Mouse (Mus musculus) forebrain, embryonic 14.5 days (tissue): ENCODE measurements at regions not wholly inside any gene's neighbourhood (a gene's known extent, or its start where the extent isn't known, plus 50 kb on each side); places are given as distances from the start of the nearest gene placed in this dataset.

Experiments used
- ATAC-seq: fragments of 200-750 bp; cut with Nextera tagmentation; 2 replicates; pipeline ENCODE4 v1.8.0; 2017; ENCODE audit warnings: mild to moderate bottlenecking, moderate library complexity
- DNase-seq: peaks from one replicate; pipeline ENCODE4 v3.0.0-alpha.2; 2015; ENCODE audit warnings: low spot score
- H3K27ac ChIP-seq: fragments of 300-500 bp; sonication (generic); 2 replicates; pipeline ENCODE4 v1.5.1; 2014; ENCODE audit warnings: low read depth, mild to moderate bottlenecking, control low read depth, low read length, moderate library complexity
- H3K27me3 ChIP-seq: fragments of 300-500 bp; sonication (generic); replicated peaks from 2 replicates; pipeline ENCODE4 v1.6.1; 2014; ENCODE audit warnings: low read length, control low read depth, mixed read lengths; ENCODE audit not compliant: control insufficient read depth, insufficient read depth
- H3K36me3 ChIP-seq: fragments of 300-500 bp; sonication (generic); 2 replicates; pipeline ENCODE4 v1.6.1; 2014; ENCODE audit warnings: low read length, control low read depth; ENCODE audit not compliant: control insufficient read depth, insufficient read depth
- H3K4me1 ChIP-seq: fragments of 300-500 bp; sonication (generic); 2 replicates; pipeline ENCODE4 v1.6.1; 2014; ENCODE audit warnings: antibody characterized with exemption, low read length, control low read depth; ENCODE audit not compliant: control insufficient read depth, insufficient read depth
- H3K4me2 ChIP-seq: fragments of 300-500 bp; sonication (generic); 2 replicates; pipeline ENCODE4 v1.6.1; 2014; ENCODE audit warnings: mild to moderate bottlenecking, control low read depth, low read length
- H3K4me3 ChIP-seq: fragments of 300-500 bp; sonication (generic); 2 replicates; pipeline ENCODE4 v1.5.1; 2014; ENCODE audit warnings: low read depth, low read length, control low read depth
- H3K9ac ChIP-seq: fragments of 300-500 bp; sonication (generic); 2 replicates; pipeline ENCODE4 v1.6.1; 2014; ENCODE audit warnings: mild to moderate bottlenecking, low read length, control low read depth, moderate library complexity
- H3K9me3 ChIP-seq: fragments of 300-500 bp; sonication (generic); replicated peaks from 2 replicates; pipeline ENCODE4 v1.6.1; 2016; ENCODE audit warnings: low read length, control low read depth, mixed read lengths; ENCODE audit not compliant: control insufficient read depth
- WGBS: fragments of 180-500 bp; shearing (Covaris S2); extraction: QIAGEN DNeasy Blood & Tissue Kit; methylation state at CpG from one replicate; pipeline ENCODE4 v1.1.7; 2014; 5-methylcytosine and 5-hydroxymethylcytosine counted together

DNA sequence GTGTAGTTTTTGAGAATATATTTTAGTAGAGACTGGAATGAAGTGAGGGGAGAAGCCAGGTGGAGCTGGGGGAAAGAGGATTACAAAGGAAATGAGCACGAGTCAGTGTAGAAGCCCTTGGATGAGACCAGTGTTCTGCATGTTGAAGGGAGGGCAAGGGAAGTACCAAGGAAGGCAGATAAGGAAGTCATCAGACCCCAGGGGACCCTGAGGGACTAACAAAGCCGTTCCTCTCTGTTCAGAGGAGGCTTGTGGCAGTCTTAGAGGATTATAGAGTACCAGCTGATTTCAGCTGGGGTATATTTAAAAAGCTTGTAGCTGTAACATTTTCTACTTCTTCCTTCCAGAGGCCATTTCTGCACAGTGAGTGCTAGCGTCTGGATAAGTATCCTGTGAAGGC lies 56.7 kb upstream of the Igsf9b start:
- Histone ChIP-seq H3K36me3 (no peaks in the 10 kb centered on the region), H3K4me1 (no peaks in the 10 kb centered on the region), H3K27me3 (no peaks in the 10 kb centered on the region), H3K9me3 (no peaks in the 10 kb centered on the region), H3K4me3 (no peak overlapping the region), H3K9ac (no peak overlapping the region), H3K27ac (no peak overlapping the region), H3K4me2 (no peak overlapping the region)
- ATAC-seq (no peak), DNase-seq (no peak)
- WGBS, result 27% methylated on average over 3 of the region's 3 CpGs

DNA sequence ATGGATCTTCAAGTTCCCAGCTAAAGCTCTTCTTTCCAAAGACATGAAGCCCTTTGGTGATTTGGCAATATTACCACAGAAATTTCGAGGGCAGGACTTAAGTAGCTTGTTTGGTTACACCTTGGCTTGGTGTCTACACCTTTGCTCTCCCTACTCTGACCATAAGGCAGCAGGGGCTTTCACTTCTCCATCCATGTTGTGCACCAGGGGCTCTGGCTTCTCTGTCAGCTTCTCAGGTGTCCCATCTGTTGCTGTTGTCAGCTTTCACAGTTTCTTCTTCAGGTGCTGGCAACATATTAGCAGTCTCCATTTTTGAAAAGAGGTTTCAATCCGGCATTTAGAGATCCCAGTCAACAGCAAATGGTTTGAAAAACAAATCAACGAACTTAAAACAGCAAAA lies 58.1 kb upstream of the Igsf9b start:
- no peak for DNase-seq

DNA sequence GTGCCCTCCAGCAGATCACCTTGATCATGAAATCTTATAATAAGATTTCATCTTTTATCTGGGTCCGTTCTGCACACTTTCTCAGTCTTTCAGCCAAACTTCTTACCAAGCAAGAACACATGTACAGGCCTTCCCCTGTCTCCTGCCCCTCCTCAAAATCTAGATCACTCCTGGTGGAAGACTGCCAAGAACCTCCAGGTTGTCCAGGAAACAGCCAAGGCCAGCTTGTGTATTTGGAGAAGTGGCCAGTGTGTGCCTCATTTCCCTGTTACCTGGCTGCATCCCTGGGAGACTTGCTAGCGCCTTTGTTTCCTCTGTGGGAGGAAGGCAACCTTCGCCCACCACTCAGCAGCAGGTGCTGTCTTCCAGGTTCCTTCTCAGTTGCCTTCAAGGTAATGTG lies 58.5 kb upstream of the Igsf9b start:
- H3K27me3 ChIP-seq, result no peaks in the 10 kb centered on the region
- H3K4me3 ChIP-seq, result no peak overlapping the region
- DNase-seq (no peak), ATAC-seq (no peak)
- no peak overlapping the region for H3K4me2 ChIP-seq
- H3K36me3 ChIP-seq, result no peaks in the 10 kb centered on the region
- 87% methylated on average over 3 of the region's 3 CpGs for WGBS
- H3K9ac ChIP-seq, result no peak overlapping the region
- no peak overlapping the region for H3K27ac ChIP-seq
- H3K4me1 ChIP-seq, result no peaks in the 10 kb centered on the region
- no peaks in the 10 kb centered on the region for H3K9me3 ChIP-seq

More for the DNA sequence above, 58.1 kb upstream of the Igsf9b start:
- H3K4me1 ChIP-seq, result no peaks in the 10 kb centered on the region
- H3K9ac ChIP-seq, result no peak overlapping the region
- H3K4me3 ChIP-seq, result no peak overlapping the region
- H3K9me3 ChIP-seq, result no peaks in the 10 kb centered on the region
- no peak overlapping the region for H3K4me2 ChIP-seq
- no peak overlapping the region for H3K27ac ChIP-seq
- no peak for ATAC-seq
- H3K36me3 ChIP-seq, result no peaks in the 10 kb centered on the region
- WGBS, result 76% methylated on average over 3 of the region's 3 CpGs
- no peaks in the 10 kb centered on the region for H3K27me3 ChIP-seq

DNA sequence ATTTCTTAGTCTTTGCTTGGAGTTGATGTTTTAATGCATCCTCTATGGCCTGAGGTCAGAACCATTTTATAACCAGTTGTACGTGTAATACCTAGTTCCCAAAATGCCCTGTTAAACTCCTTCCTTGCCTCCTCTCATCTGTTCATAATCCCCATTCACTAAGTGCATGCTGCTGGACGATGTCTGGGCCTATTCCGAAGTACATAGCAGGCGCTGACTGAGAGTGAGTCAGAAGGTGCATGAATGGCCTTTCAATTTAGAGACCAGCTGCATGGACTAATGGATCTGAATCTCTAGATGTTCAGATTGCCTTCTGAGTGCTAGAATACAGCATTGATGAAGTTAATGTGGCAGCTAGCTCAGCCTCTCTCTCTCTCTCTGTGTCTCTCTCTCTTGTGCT lies 66.3 kb upstream of the Igsf9b start:
- no peaks in the 10 kb centered on the region for H3K9me3 ChIP-seq
- H3K9ac ChIP-seq, result no peak overlapping the region
- ATAC-seq (peak; percentile 57; the same call in 1 of the 2 replicates), DNase-seq (peak; percentile 43)
- H3K4me2 ChIP-seq, result no peak overlapping the region
- 12% methylated on average over 4 of the region's 4 CpGs for WGBS
- no peaks in the 10 kb centered on the region for H3K36me3 ChIP-seq
- no peak overlapping the region for H3K27ac ChIP-seq
- peaks cover 3% of the 10 kb centered on the region; the same call in 1 of the 2 replicates for H3K4me1 ChIP-seq
- H3K4me3 ChIP-seq, result no peak overlapping the region
- no peaks in the 10 kb centered on the region for H3K27me3 ChIP-seq

DNA sequence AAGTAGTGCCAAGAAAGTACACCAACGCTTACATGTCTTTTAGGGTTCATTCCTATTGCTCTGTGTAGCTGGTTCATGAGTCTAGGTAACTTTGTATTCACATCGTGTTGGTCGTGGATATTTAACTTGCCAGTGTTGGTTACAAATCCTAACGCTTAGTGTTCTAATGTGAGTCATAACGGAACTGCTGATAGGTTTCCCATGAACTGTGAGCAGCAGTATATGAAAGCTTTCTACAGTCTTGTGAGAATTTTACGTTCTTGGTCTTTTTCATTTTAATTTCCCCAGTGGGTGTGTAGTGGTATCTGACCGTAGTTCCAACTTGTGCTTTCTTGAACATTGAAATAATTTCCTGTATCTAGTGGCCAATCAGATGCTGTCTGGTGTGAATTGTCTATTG lies 71.5 kb upstream of the Igsf9b start:
- Histone ChIP-seq H3K9ac (no peak overlapping the region), H3K4me1 (peaks cover 1% of the 10 kb centered on the region; the same call in 1 of the 2 replicates), H3K4me3 (no peak overlapping the region), H3K27me3 (no peaks in the 10 kb centered on the region), H3K9me3 (no peaks in the 10 kb centered on the region), H3K4me2 (no peak overlapping the region), H3K27ac (no peak overlapping the region), H3K36me3 (no peaks in the 10 kb centered on the region)
- no peak for DNase-seq
- 92% methylated on average over 7 of the region's 7 CpGs for WGBS
- no peak for ATAC-seq

DNA sequence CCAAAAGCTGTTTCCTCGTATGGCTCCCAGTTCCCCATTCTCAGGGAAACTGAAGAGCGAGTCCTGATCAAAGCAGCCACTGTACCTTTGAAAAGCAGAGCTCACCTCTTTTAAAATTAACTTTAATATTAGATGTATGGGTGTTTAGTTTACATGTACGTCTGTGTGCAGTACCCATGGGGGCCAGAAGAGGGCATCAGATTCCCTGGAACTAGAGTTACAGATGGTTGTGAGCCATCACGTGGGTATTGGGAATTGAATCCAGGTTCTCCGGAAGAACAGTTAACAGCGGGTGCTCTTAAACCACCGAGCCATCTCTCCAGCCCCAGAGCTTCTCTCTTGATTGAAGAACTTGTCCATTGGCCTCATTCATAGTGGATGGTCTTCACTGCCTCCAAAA lies 66.0 kb upstream of the Jam3 start:
- H3K9me3 ChIP-seq, result no peaks in the 10 kb centered on the region
- H3K4me3 ChIP-seq, result no peak overlapping the region
- no peaks in the 10 kb centered on the region for H3K36me3 ChIP-seq
- H3K27ac ChIP-seq, result no peak overlapping the region
- ATAC-seq, result no peak
- DNase-seq, result no peak
- no peaks in the 10 kb centered on the region for H3K27me3 ChIP-seq
- no peaks in the 10 kb centered on the region for H3K4me1 ChIP-seq
- H3K4me2 ChIP-seq, result no peak overlapping the region
- 89% methylated on average over 7 of the region's 7 CpGs for WGBS
- H3K9ac ChIP-seq, result no peak overlapping the region

DNA sequence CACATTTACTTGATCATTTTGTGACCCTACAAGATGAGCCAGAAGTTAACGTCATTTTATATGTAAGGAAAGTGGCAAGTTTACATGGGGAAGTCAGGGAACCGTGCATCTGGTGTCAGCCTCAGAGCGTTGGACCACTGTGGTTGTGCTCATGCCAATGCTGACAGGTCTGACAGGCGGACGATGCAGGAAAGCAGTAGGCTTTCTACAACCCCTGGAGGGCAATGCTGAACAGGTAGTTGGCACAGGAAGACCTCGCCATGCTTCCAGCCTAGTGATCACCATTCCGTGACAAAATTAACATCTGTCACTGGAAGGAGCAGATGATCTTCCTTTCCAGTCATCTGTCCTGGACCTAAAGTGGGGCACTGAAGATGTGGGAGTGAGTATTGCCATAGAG lies 60.8 kb upstream of the Jam3 start:
- no peak for DNase-seq

DNA sequence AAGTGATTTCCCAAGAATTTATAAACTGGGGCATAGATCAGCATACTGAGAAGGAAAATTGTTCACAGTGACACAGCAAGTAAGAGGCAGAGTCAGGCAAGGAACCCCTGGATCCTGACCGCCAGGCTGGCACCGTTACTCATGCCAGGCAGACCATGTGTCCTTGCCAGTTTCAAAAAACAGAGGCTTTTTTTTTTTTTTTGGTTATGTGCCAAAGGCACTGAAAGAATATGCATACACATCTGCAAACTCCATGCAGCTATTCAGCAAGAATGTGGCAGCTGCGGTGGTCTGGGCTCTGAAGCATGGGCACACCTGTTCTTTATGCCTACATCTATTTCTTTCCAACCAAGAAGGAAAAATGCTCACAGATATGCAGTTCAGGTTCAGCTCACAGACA lies 58.8 kb upstream of the Jam3 start:
- ATAC-seq (0 out of 2 replicates have a peak, but pooled peaks have one; percentile 18), DNase-seq (peak; percentile 43)
- Histone ChIP-seq H3K9ac (no peak overlapping the region), H3K36me3 (no peaks in the 10 kb centered on the region), H3K4me1 (no peaks in the 10 kb centered on the region), H3K4me2 (no peak overlapping the region), H3K27ac (no peak overlapping the region), H3K4me3 (no peak overlapping the region), H3K27me3 (no peaks in the 10 kb centered on the region), H3K9me3 (no peaks in the 10 kb centered on the region)
- WGBS, result 63% methylated on average over 3 of the region's 3 CpGs

More for the DNA sequence above, 60.8 kb upstream of the Jam3 start:
- 88% methylated on average over 7 of the region's 7 CpGs for whole genome bisulfite sequencing
- H3K4me3 ChIP-seq, result no peak overlapping the region
- no peak overlapping the region for H3K9ac ChIP-seq
- no peaks in the 10 kb centered on the region for H3K36me3 ChIP-seq
- H3K27me3 ChIP-seq, result no peaks in the 10 kb centered on the region
- H3K9me3 ChIP-seq, result no peaks in the 10 kb centered on the region
- H3K4me2 ChIP-seq, result no peak overlapping the region
- no peaks in the 10 kb centered on the region for H3K4me1 ChIP-seq
- H3K27ac ChIP-seq, result no peak overlapping the region
- no peak for ATAC-seq

DNA sequence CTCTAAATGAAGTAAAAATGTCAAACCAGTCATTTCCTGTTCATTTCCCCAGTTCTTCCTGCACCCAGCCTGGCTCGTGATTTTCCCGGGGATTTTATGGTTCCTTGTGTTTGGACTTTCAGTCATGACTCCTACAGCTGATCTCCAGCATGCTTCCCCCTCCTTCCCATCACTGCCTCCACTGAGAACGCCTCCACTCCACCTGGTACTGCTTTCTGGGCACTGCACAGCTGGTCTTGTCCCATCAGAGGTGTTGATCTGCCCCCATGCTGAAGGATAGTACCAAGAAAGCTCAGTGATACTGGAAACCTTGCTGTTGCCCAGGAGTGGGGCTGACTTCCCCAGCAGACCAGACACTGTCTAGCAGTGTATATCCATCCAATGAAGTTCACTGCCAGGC lies 53.6 kb upstream of the Jam3 start:
- DNase-seq (no peak), ATAC-seq (no peak)
- no peaks in the 10 kb centered on the region for H3K27me3 ChIP-seq
- 75% methylated on average over 3 of the region's 3 CpGs for WGBS
- no peak overlapping the region for H3K4me2 ChIP-seq
- no peak overlapping the region for H3K27ac ChIP-seq
- H3K4me1 ChIP-seq, result peaks cover 9% of the 10 kb centered on the region
- no peak overlapping the region for H3K4me3 ChIP-seq
- H3K36me3 ChIP-seq, result no peaks in the 10 kb centered on the region
- no peak overlapping the region for H3K9ac ChIP-seq
- H3K9me3 ChIP-seq, result no peaks in the 10 kb centered on the region
